Mouse (Mus musculus): ENCODE data around the gene Stx1b.

DNA sequence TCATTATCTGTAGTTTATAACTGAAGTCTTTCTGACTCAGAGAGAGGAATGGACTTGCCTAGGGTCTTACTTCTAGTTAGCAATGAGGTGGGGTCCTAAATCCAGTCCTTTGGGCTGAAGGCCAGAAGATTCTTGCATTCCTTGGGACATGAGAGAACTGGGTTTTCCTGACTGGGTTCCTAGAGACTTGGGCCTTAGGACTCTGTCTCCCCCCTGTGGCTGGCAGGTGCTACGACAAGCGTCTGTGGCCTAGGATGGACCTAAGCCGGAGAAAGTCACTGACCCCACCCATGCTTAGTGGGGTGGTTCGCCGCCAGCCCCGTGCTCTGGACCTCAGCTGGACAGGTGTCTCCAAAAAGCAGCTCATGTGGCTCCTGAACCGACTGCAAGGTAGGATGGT lies 63.3 kb downstream of the Stx1b start:
- TF ChIP-seq POLR2A (IDR thresholded peaks at IDR 0.05; ENCODE audit: insufficient read depth, low read length), result no peak
- peak; percentile 95 for TF ChIP-seq CTCF (IDR thresholded peaks at IDR 0.05; ENCODE audit: low read depth, low read length)
